ENCODE assay signal across 16 mouse cellular contexts in genomic region chr1:38320126-38320970, GRCm38 (mm10).
A peak's percentile ranks its signal among the peaks of the same experiment; 100 is the strongest.
DNase-seq lines count a peak whose midpoint lies in the region; ATAC-seq and TF ChIP-seq lines count a peak whose summit lies in the region.
"Had no signal": no experiment of that assay in that cellular context is flagged by ENCODE, and none has a peak within 500 bp of the region (broad histone marks: within the 10 kb centered on the region; RNA-seq: fewer than 3 reads in every experiment).

No protein-coding gene starts in this region.

- H3K9ac ChIP-seq in embryonic facial prominence, embryonic 13.5 days = no peak overlapping the region
- H3K9ac ChIP-seq in limb, embryonic 12.5 days (replicated peaks) = no peak overlapping the region
- no peak overlapping the region for H3K9ac ChIP-seq in embryonic facial prominence, embryonic 14.5 days (ENCODE audit: low read depth, low read length)
- no peak overlapping the region for H3K9ac ChIP-seq in midbrain, embryonic 15.5 days
- no peak overlapping the region for H3K9ac ChIP-seq in liver, embryonic 12.5 days
- H3K9ac ChIP-seq: heart, embryonic 13.5 days; hindbrain, embryonic 12.5 days; liver, embryonic 14.5 days had no signal

- TF ChIP-seq POLR2A in kidney, adult 2 months (IDR thresholded peaks at IDR 0.05; ENCODE audit: low read depth, low read length) = no peak

- TF ChIP-seq CTCF in kidney, adult 2 months (conservative IDR thresholded peaks at IDR 0.05; ENCODE audit: insufficient read depth, insufficient read length, low read depth, low read length) = no peak

- WGBS in embryonic facial prominence, embryonic 13.5 days = 55% methylated on average over 16 of the region's 16 CpGs
- WGBS in embryonic facial prominence, embryonic 10.5 days = 80% methylated on average over 16 of the region's 16 CpGs
- WGBS in limb, embryonic 12.5 days = 51% methylated on average over 16 of the region's 16 CpGs
- 87% methylated on average over 16 of the region's 16 CpGs for WGBS in limb, embryonic 10.5 days
- 54% methylated on average over 16 of the region's 16 CpGs for WGBS in embryonic facial prominence, embryonic 14.5 days
- WGBS in midbrain, embryonic 15.5 days = 50% methylated on average over 16 of the region's 16 CpGs
- 67% methylated on average over 16 of the region's 16 CpGs for WGBS in liver, embryonic 12.5 days (ENCODE audit: insufficient replicate concordance)
- 61% methylated on average over 16 of the region's 16 CpGs for WGBS in kidney, adult 2 months

- ATAC-seq in embryonic facial prominence, embryonic 13.5 days (ENCODE audit: insufficient number of reproducible peaks, insufficient read depth, low FRiP score, low TSS enrichment, low read depth) = 0 out of 2 replicates have a peak, but pooled peaks have one; percentile 32
- no peak; the same call in 1 of the 2 replicates for ATAC-seq in limb, embryonic 12.5 days (ENCODE audit: insufficient number of reproducible peaks, insufficient read depth, low FRiP score, low TSS enrichment, low read depth)
- peak; percentile 66; the same call in 1 of the 2 replicates for ATAC-seq in embryonic facial prominence, embryonic 14.5 days (ENCODE audit: low read depth)
- no peak for ATAC-seq in midbrain, embryonic 15.5 days (replicated peaks)
- ATAC-seq in liver, embryonic 12.5 days = no peak

- no peaks in the 10 kb centered on the region for H3K9me3 ChIP-seq in embryonic facial prominence, embryonic 13.5 days
- no peaks in the 10 kb centered on the region for H3K9me3 ChIP-seq in embryonic facial prominence, embryonic 10.5 days
- no peaks in the 10 kb centered on the region for H3K9me3 ChIP-seq in limb, embryonic 12.5 days
- H3K9me3 ChIP-seq in limb, embryonic 10.5 days (replicated peaks) = no peaks in the 10 kb centered on the region
- H3K9me3 ChIP-seq in embryonic facial prominence, embryonic 14.5 days (ENCODE audit: control insufficient read depth, low read length) = no peaks in the 10 kb centered on the region
- no peaks in the 10 kb centered on the region for H3K9me3 ChIP-seq in midbrain, embryonic 15.5 days
- H3K9me3 ChIP-seq in liver, embryonic 12.5 days (replicated peaks) = no peaks in the 10 kb centered on the region
- H3K9me3 ChIP-seq: heart, embryonic 13.5 days; hindbrain, embryonic 12.5 days had no signal

- H3K36me3 ChIP-seq in embryonic facial prominence, embryonic 13.5 days = no peaks in the 10 kb centered on the region
- H3K36me3 ChIP-seq in embryonic facial prominence, embryonic 10.5 days (replicated peaks) = 0 out of 2 replicates have a peak, but pooled peaks cover 8% of the 10 kb centered on the region
- H3K36me3 ChIP-seq in limb, embryonic 12.5 days = peaks cover 8% of the 10 kb centered on the region; the same call in 1 of the 2 replicates
- H3K36me3 ChIP-seq in limb, embryonic 10.5 days = peaks cover 48% of the 10 kb centered on the region
- no peaks in the 10 kb centered on the region for H3K36me3 ChIP-seq in embryonic facial prominence, embryonic 14.5 days (ENCODE audit: control insufficient read depth, insufficient read depth, low read length)
- no peaks in the 10 kb centered on the region for H3K36me3 ChIP-seq in midbrain, embryonic 15.5 days (replicated peaks)
- no peaks in the 10 kb centered on the region for H3K36me3 ChIP-seq in liver, embryonic 12.5 days
- H3K36me3 ChIP-seq in kidney, adult 2 months (ENCODE audit: control insufficient read depth, insufficient read depth, low read length) = no peaks in the 10 kb centered on the region
- H3K36me3 ChIP-seq: heart, embryonic 13.5 days; hindbrain, embryonic 12.5 days had no signal

- no peak for DNase-seq in embryonic facial prominence, embryonic 10.5 days (ENCODE audit: low spot score)
- no peak for DNase-seq in limb, embryonic 10.5 days (ENCODE audit: low spot score)
- peak; percentile 65 for DNase-seq in embryonic facial prominence, embryonic 14.5 days (ENCODE audit: low spot score)
- no peak for DNase-seq in kidney, adult 2 months
- DNase-seq: adrenal gland, postnatal 36 days; kidney, postnatal 36 days; lung, postnatal 14 days; right cerebral cortex, adult 18-20 months; thymus, postnatal 4 days had no signal

- H3K27ac ChIP-seq in embryonic facial prominence, embryonic 13.5 days = peak overlapping the region; percentile 39
- no peak overlapping the region for H3K27ac ChIP-seq in embryonic facial prominence, embryonic 10.5 days (replicated peaks)
- peak overlapping the region; percentile 50 for H3K27ac ChIP-seq in limb, embryonic 12.5 days
- H3K27ac ChIP-seq in limb, embryonic 10.5 days = no peak overlapping the region
- peak overlapping the region; percentile 55 for H3K27ac ChIP-seq in embryonic facial prominence, embryonic 14.5 days (replicated peaks; ENCODE audit: low read depth, low read length)
- H3K27ac ChIP-seq in midbrain, embryonic 15.5 days = no peak overlapping the region
- no peak overlapping the region for H3K27ac ChIP-seq in liver, embryonic 12.5 days
- H3K27ac ChIP-seq in kidney, adult 2 months (ENCODE audit: insufficient read depth, low read depth, low read length) = no peak overlapping the region
- H3K27ac ChIP-seq: heart, embryonic 13.5 days; hindbrain, embryonic 12.5 days; liver, embryonic 14.5 days had no signal

- no peak overlapping the region for H3K4me3 ChIP-seq in embryonic facial prominence, embryonic 13.5 days
- H3K4me3 ChIP-seq in embryonic facial prominence, embryonic 10.5 days = no peak overlapping the region
- no peak overlapping the region for H3K4me3 ChIP-seq in limb, embryonic 12.5 days (replicated peaks)
- no peak overlapping the region for H3K4me3 ChIP-seq in limb, embryonic 10.5 days
- H3K4me3 ChIP-seq in embryonic facial prominence, embryonic 14.5 days (ENCODE audit: low read depth, low read length) = no peak overlapping the region
- no peak overlapping the region for H3K4me3 ChIP-seq in midbrain, embryonic 15.5 days
- H3K4me3 ChIP-seq in liver, embryonic 12.5 days = no peak overlapping the region
- no peak overlapping the region for H3K4me3 ChIP-seq in kidney, adult 2 months (ENCODE audit: insufficient read depth, low read depth, low read length)
- H3K4me3 ChIP-seq: heart, embryonic 13.5 days; hindbrain, embryonic 12.5 days had no signal

- peaks cover 13% of the 10 kb centered on the region for H3K4me1 ChIP-seq in embryonic facial prominence, embryonic 13.5 days
- peaks cover 3% of the 10 kb centered on the region; the same call in 1 of the 2 replicates for H3K4me1 ChIP-seq in embryonic facial prominence, embryonic 10.5 days
- peaks cover 30% of the 10 kb centered on the region for H3K4me1 ChIP-seq in limb, embryonic 12.5 days (replicated peaks)
- H3K4me1 ChIP-seq in limb, embryonic 10.5 days = no peaks in the 10 kb centered on the region
- peaks cover 8% of the 10 kb centered on the region for H3K4me1 ChIP-seq in embryonic facial prominence, embryonic 14.5 days (ENCODE audit: control insufficient read depth, insufficient read depth, low read length)
- H3K4me1 ChIP-seq in midbrain, embryonic 15.5 days = peaks cover 13% of the 10 kb centered on the region
- H3K4me1 ChIP-seq in liver, embryonic 12.5 days = 0 out of 2 replicates have a peak, but pooled peaks cover 3% of the 10 kb centered on the region
- H3K4me1 ChIP-seq in kidney, adult 2 months (ENCODE audit: control insufficient read depth, insufficient read depth, low read length) = no peaks in the 10 kb centered on the region

- H3K4me2 ChIP-seq in embryonic facial prominence, embryonic 13.5 days = peak overlapping the region; percentile 16
- peak overlapping the region; percentile 11; the same call in 1 of the 2 replicates for H3K4me2 ChIP-seq in limb, embryonic 12.5 days
- H3K4me2 ChIP-seq in embryonic facial prominence, embryonic 14.5 days (ENCODE audit: low read depth, low read length) = peak overlapping the region; percentile 3; the same call in 1 of the 2 replicates
- peak overlapping the region; percentile 13 for H3K4me2 ChIP-seq in midbrain, embryonic 15.5 days
- no peak overlapping the region for H3K4me2 ChIP-seq in liver, embryonic 12.5 days
- H3K4me2 ChIP-seq: heart, embryonic 13.5 days; hindbrain, embryonic 12.5 days had no signal

- no peaks in the 10 kb centered on the region for H3K27me3 ChIP-seq in embryonic facial prominence, embryonic 13.5 days
- no peaks in the 10 kb centered on the region for H3K27me3 ChIP-seq in embryonic facial prominence, embryonic 10.5 days (replicated peaks; ENCODE audit: low read depth, poor library complexity, severe bottlenecking)
- H3K27me3 ChIP-seq in limb, embryonic 12.5 days = no peaks in the 10 kb centered on the region
- no peaks in the 10 kb centered on the region for H3K27me3 ChIP-seq in limb, embryonic 10.5 days (ENCODE audit: low read depth, poor library complexity, severe bottlenecking)
- no peaks in the 10 kb centered on the region for H3K27me3 ChIP-seq in embryonic facial prominence, embryonic 14.5 days (replicated peaks; ENCODE audit: control insufficient read depth, insufficient read depth, low read length)
- no peaks in the 10 kb centered on the region for H3K27me3 ChIP-seq in midbrain, embryonic 15.5 days (replicated peaks)
- no peaks in the 10 kb centered on the region for H3K27me3 ChIP-seq in liver, embryonic 12.5 days (replicated peaks)
- H3K27me3 ChIP-seq in kidney, adult 2 months (replicated peaks; ENCODE audit: control insufficient read depth, insufficient read depth, low read length) = no peaks in the 10 kb centered on the region
- H3K27me3 ChIP-seq: heart, embryonic 13.5 days; hindbrain, embryonic 12.5 days had no signal

Comparison
In these comparisons a context has a peak if more than half of its experiments do, and no peak if none do; other contexts are left out.
1. H3K27ac ChIP-seq: peak in embryonic facial prominence, embryonic 13.5 days (single experiment), limb, embryonic 12.5 days (single experiment) and embryonic facial prominence, embryonic 14.5 days (single experiment); none in embryonic facial prominence, embryonic 10.5 days (single experiment), limb, embryonic 10.5 days (single experiment), midbrain, embryonic 15.5 days (single experiment), liver, embryonic 12.5 days (single experiment) and kidney, adult 2 months (single experiment).
2. ATAC-seq: peak in embryonic facial prominence, embryonic 13.5 days (single experiment) and embryonic facial prominence, embryonic 14.5 days (single experiment); none in limb, embryonic 12.5 days (single experiment), midbrain, embryonic 15.5 days (single experiment) and liver, embryonic 12.5 days (single experiment).